Mouse (Mus musculus): ENCODE data around the gene Rbms1.

Rbms1 gene

GRCm38 (mm10) chr2:60712891-60713290, 250.1 kb downstream of the Rbms1 start:
- DNase-seq (ENCODE audit: low spot score in 2 of 2), result no peak

- DNase-seq (ENCODE audit: low spot score in 2 of 2), result no peak
These were observed 250.5 kb downstream of the Rbms1 start for GRCm38 (mm10) chr2:60712483-60712882.

- DNase-seq (ENCODE audit: low spot score in 2 of 2), result no peak
These were observed 251.7 kb downstream of the Rbms1 start for GRCm38 (mm10) chr2:60711098-60711880.

- DNase-seq (ENCODE audit: low spot score in 2 of 2), result no peak
These were observed 252.7 kb downstream of the Rbms1 start for GRCm38 (mm10) chr2:60710317-60710716.

- no peak for DNase-seq (ENCODE audit: low spot score in 2 of 2)
These were observed 254.3 kb downstream of the Rbms1 start for GRCm38 (mm10) chr2:60708671-60709070.

GRCm38 (mm10) chr2:60706866-60707265, 256.1 kb downstream of the Rbms1 start:
- DNase-seq (ENCODE audit: low spot score in 2 of 2), result no peak

- no peak for DNase-seq (ENCODE audit: low spot score in 2 of 2)
These were observed 257.6 kb downstream of the Rbms1 start for GRCm38 (mm10) chr2:60705426-60705825.

- no peak for DNase-seq (ENCODE audit: low spot score in 2 of 2)
These were observed 259.7 kb downstream of the Rbms1 start for GRCm38 (mm10) chr2:60703315-60703714.

- no peak for DNase-seq (ENCODE audit: low spot score in 2 of 2)
These were observed 262.0 kb downstream of the Rbms1 start for GRCm38 (mm10) chr2:60700956-60701355.

Measured in thymus, postnatal 10 days (tissue).